Mouse (Mus musculus) megakaryocyte, adult 5-6 weeks (primary cell): ENCODE measurements at regions not wholly inside any gene's neighbourhood (a gene's known extent, or its start where the extent isn't known, plus 50 kb on each side); places are given as distances from the start of the nearest gene placed in this dataset.

Source experiments
- ATAC-seq: 2 replicates; pipeline ENCODE4 v1.8.0; 2016; ENCODE audit warnings: mild to moderate bottlenecking, inconsistent platforms; ENCODE audit not compliant: poor library complexity, severe bottlenecking

DNA sequence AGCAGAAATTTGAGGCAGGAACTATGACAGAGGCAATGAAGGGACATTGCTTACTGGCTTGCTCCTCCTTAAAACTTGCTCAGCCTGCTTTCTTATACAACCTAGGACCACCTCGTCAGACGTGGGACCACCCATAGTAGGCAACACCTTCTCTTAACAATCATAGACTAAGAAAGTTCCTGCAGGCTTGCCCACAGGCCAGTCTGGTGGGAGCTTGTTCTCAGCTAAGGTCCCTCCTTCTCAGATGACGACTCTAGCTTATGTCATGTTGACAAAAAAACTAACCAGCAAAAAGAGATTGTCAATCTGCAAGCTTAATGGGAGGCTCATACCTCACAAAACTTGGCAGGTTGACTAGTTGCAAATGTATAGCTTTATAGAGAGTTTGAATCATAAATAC lies 56.5 kb upstream of the Lsm6 start:
- no peak for ATAC-seq

DNA sequence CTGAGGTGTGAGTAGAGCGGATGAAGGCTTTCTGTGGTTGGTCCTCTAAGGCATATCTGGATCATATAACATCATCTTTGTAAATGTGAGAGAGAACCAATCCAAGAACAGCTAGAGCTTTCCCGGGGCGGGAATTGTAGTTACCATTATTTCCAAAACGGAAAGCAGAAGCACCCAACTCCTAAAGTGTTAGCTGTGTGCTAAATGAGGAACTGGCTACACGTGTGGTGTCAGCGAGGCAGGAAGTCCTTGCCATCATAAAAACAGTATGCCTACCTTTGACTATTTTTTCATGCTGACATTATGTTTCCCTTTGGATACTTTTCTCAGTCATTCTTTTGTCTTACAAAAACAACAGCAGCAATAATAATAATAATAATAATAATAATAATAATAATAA lies 68.8 kb upstream of the Lsm6 start:
- peak; percentile 98 for ATAC-seq

DNA sequence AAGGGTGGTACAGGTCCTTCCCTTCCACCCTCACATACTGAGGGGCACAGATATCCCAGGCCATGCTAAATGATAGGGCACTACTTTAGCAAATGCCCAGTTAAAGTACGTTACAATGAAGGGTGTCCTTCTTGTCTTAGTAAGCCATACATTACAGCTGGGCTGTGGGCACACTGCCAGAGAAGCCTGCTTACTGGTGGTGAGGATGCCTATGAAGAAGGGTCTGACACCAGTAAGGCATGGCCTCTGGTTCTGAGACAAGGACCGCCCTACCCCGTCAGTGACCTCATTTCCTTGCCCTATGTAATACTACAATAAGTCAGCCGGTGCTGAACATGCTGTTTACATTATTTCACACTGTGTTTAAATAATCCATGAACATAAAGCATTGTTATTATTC lies 69.6 kb upstream of the Lsm6 start:
- no peak for ATAC-seq

DNA sequence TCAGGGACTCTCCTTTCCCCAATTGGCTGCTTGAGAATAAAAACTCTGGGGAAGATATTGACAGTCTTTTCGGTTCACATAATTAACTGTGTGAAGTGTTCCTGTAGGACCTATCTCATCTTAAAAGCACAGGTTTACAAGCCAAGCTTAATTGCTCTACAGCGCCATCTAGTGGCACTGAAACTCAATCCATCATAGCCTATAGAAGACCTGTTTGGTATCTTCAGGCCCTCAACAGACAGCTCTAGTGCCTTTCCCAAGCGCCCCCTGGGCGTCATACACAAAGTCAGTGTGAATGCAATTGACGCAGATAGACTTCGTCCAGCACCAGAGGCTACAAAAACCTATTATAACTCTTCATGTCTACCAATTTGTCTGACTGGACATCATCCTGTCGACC lies 78.9 kb upstream of the Lsm6 start:
- ATAC-seq: peak; percentile 93

- ATAC-seq: no peak
Measured at GRCm38 (mm10) chr8:78903034-78903433, 82.1 kb upstream of the Lsm6 start.

- peak; percentile 90 for ATAC-seq
Measured at GRCm38 (mm10) chr8:78907918-78908317, 87.0 kb upstream of the Lsm6 start.

DNA sequence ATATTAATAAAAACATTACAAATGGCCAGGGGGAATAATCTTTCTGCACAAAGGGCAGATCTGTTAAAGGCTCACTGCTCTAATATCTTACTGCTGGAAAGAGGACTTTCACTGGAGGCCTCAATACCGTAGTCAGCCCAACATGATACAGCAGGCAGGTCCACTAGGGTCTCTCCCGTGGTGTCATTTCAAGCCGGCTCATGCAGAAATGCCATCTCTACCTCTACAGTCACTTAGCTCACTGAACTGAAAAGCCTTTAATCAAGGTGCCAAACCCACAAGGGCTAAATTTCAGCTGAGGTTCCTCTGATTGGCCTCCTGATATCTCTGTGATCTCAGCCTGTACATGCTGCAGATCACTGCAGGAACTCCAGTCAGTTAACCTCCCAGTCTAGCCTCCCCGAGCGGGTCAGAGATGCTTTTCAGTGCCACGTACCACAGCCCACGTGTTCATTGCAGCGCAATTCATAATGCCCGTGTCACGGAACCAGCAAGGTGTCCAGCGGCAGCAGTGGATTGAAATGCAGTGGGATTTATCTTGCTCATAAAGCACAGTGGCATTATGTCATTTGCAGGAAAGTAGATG lies 90.4 kb upstream of the Lsm6 start:
- no peak for ATAC-seq

- ATAC-seq: no peak
Measured at GRCm38 (mm10) chr8:78912470-78912869, 91.5 kb upstream of the Lsm6 start.

DNA sequence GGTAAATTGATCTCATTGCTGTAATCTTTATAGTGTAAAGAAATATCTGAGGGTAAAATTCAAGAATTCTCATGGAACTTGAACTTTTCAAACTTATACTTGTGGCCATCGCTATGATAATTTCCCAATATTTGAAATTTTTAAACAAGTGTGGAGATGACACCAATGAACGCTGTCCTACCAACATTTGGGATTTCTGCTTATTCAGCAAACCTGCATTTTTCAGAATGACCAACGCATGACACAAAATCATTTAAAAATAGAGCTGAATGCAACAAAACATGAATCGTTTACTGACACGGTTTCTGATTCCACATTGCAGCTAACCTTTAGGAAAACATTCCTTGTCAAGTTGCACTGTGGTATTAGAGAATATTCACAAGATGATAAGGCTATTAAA lies 92.9 kb upstream of the Lsm6 start:
- ATAC-seq: no peak

- ATAC-seq: no peak
Measured at GRCm38 (mm10) chr8:78930610-78931397, 97.4 kb upstream of the Zfp827 start.

GRCm38 (mm10) chr8:78932069-78932468 lies 96.2 kb upstream of the Zfp827 start:
- no peak for ATAC-seq

DNA sequence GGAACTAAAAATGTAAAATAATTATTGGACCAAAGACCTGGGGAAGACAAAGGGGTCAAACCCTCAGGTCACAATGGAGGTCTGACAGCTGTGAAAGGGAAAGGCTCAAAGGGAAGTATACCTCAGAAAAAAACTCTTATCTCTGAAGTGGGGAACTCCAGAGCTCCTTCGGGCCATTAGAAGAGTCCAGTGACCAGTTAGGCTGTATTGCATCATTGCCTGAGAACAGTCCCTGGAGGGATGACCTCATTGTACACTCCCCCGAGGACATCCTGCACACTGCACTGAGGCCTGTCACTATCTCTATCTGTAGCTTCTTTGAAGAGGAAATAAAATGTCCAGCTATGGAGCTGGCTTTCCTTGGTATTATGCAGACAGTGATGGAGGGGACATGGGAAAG lies 88.2 kb upstream of the Zfp827 start:
- no peak for ATAC-seq

DNA sequence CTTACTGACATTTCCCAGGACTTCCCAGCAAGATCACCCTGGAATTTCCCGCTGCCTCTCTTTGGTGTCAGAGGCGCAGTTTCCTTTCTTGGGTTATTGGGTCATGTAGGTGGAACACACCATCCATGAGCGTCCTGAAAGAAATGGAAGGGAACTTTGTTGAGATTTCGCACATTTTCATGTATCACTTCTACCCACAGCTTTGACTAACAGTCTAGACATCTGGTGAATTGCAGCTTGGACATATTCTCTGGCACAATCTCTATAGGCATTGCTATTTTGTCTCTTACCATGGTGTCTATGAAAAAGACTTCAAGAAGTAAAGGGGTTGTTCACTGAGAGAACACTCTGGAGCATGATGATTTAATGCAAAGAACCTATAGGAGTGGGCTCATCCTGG lies 86.7 kb upstream of the Zfp827 start:
- no peak for ATAC-seq

DNA sequence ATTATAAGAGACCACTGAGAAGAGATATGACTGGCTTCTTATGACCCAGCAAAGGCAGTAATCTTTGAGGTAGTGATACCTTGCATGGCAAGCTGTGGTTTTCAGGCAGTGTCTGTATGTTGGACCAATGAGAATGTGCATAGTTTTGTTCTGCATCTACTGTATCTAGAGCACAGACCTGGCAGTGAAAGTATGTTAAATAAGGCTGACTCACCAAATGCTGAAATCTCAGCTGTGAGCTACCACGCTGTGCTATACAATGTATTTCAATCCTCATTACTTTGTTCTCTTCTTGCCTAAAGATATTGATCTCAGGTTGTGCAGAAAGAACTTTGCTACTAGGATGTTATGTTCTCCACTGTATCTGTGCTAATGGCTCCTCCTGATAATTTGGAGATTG lies 83.9 kb upstream of the Zfp827 start:
- ATAC-seq: no peak

DNA sequence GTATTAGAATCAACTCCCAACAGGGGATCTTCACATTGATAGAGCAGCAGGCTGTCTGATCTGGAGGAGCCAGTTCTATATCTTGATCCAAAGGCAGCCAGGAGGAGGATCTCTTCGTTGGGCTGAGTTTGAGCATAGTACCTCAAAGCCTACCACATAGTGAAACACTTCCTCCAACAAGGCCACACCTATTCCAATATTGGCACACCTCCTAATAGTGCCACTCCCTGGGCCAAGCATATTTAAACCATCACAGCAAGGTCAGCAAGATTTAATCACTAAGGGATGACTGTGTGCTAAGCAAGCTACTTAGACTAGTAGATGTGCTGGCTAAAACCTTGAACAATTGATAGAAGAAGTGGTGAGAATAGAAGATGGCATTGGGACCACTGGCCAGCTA lies 82.6 kb upstream of the Zfp827 start:
- no peak for ATAC-seq

DNA sequence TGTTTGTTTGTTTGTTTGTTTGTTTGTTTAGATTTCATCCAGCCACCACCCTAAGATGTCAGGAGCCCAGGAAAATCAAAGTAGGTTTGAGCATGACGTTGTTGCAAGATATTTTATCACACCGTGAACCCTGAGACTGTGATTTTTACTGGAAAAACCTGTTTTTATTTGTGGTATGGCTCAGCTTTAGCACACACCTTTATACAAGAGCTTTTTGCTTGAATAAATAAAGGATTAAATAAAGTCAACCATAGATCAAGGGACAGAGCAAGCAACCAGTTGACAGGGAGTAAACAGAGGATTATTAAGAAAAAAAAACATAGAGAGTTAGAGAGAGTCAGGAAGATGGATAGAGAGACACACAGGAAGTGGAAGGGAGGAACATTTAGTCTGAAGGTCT lies 82.2 kb upstream of the Zfp827 start:
- no peak for ATAC-seq

DNA sequence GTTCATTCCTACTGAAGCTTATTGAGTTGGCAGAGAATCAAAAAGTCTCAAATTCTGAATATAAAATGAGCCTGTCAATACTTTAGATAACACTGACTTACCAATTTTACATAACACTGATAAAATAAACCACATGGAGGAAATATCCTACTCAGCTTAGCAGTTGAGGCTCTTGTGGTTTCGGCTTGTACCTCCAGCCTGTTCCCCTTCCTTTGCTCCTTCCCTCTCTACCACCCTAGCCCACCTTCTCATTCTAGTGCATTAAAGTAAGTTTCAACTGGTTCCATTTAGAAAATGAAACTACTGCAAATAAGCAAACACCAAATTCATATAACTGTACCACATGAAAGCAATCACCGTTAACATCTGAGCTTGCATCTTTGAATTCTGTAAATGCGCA lies 53.2 kb upstream of the Zfp827 start:
- no peak for ATAC-seq
